Mouse (Mus musculus): ENCODE data around the gene Gmds.

- TF ChIP-seq CTCF (IDR thresholded peaks at IDR 0.05; ENCODE audit: low read depth, low read length) (no peak), EP300 (IDR thresholded peaks at IDR 0.05; ENCODE audit: insufficient read depth, low read depth, low read length) (no peak), POLR2A (IDR thresholded peaks at IDR 0.05; ENCODE audit: insufficient read depth, low read length) (no peak)
These were observed 102.3 kb downstream of the Gmds start for GRCm38 (mm10) chr13:32236269-32236678.

Data from ES-Bruce4 (cell line).